Mouse (Mus musculus): ENCODE measurements around the gene Ctnnbip1.

DNA sequence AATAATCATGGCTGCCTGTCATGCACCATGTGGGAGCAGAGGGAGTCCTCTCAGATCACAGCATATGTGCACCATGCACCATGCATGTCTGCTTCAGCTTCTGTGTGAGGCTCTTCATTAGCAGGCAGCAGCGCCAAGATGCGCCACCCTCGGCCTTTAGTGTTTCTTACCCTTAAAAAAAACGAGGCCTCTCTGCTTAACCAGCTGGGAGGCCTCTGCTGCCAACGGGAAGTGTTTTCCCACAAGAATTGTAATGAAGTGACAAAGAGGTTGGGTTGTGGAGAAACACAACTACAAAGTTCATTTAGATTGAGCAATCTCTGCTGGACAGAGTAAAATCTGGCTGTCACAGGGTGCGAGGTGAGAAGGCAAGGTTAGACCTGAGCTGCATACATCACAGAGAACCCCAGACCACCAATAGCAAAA lies 6.8 kb upstream of the Ctnnbip1 start:
- TF ChIP-seq CTCF (IDR thresholded peaks at IDR 0.05; ENCODE audit: borderline replicate concordance, insufficient read depth, low read length) (no peak), POLR2A (IDR thresholded peaks at IDR 0.05; ENCODE audit: low read depth, low read length) (no peak)

Measured in embryonic fibroblast, embryonic 13.5 days (primary cell).